In genomic region chr8:104022691-104023509, GRCm38 (mm10) we compare ENCODE assay signal across 8 mouse cellular contexts.
A peak's percentile ranks its signal among the peaks of the same experiment; 100 is the strongest.
DNase-seq lines count a peak whose midpoint lies in the region; ATAC-seq and TF ChIP-seq lines count a peak whose summit lies in the region.

No protein-coding gene starts in this region.

- no peak for TF ChIP-seq POLR2A in cerebellum, adult 2 months (IDR thresholded peaks at IDR 0.05; ENCODE audit: borderline replicate concordance, insufficient read depth, low read length)

- DNase-seq in kidney, postnatal 14 days: no peak
- peak; percentile 99 for DNase-seq in fibroblast of lung, adult 2 months (ENCODE audit: low read depth)
- peak; percentile 68 to 71 for DNase-seq in heart, postnatal 10 days
- peak; percentile 47 for DNase-seq in lung, postnatal 36 days
- DNase-seq in cerebellum, adult 2 months: no peak

- H3K27ac ChIP-seq in kidney, embryonic 16.5 days (ENCODE audit: low read length): peak overlapping the region; percentile 47
- no peak overlapping the region for H3K27ac ChIP-seq in intestine, embryonic 15.5 days
- H3K27ac ChIP-seq in midbrain, embryonic 16.5 days (ENCODE audit: low read length): no peak overlapping the region
- H3K27ac ChIP-seq in cerebellum, adult 2 months (ENCODE audit: insufficient read depth, low read length): no peak overlapping the region

- no peaks in the 10 kb centered on the region for H3K36me3 ChIP-seq in kidney, embryonic 16.5 days (ENCODE audit: insufficient read depth, low read length)
- H3K36me3 ChIP-seq in intestine, embryonic 15.5 days: no peaks in the 10 kb centered on the region
- H3K36me3 ChIP-seq in midbrain, embryonic 16.5 days (ENCODE audit: control insufficient read depth, insufficient read depth, low read length): no peaks in the 10 kb centered on the region

- 44% methylated on average over 9 of the region's 9 CpGs for WGBS in kidney, embryonic 16.5 days
- 56% methylated on average over 9 of the region's 9 CpGs for WGBS in intestine, embryonic 15.5 days
- WGBS in midbrain, embryonic 16.5 days: 73% methylated on average over 9 of the region's 9 CpGs
- WGBS in cerebellum, adult 2 months: 68% methylated on average over 9 of the region's 9 CpGs

- intact Hi-C loops in heart, postnatal 10 days (cut with DNase I): loop anchor here (10.0 kb wide), 2 partner anchors 278 to 338 kb away; no protein-coding TSS in a partner anchor

- ATAC-seq in kidney, embryonic 16.5 days (ENCODE audit: low FRiP score, low TSS enrichment): peak; percentile 40; the same call in 1 of the 2 replicates
- ATAC-seq in intestine, embryonic 15.5 days: no peak
- no peak for ATAC-seq in midbrain, embryonic 16.5 days

- H3K4me3 ChIP-seq in kidney, embryonic 16.5 days (ENCODE audit: low read length): no peak overlapping the region
- no peak overlapping the region for H3K4me3 ChIP-seq in intestine, embryonic 15.5 days (replicated peaks)
- H3K4me3 ChIP-seq in midbrain, embryonic 16.5 days (ENCODE audit: low read depth, low read length): no peak overlapping the region
- no peak overlapping the region for H3K4me3 ChIP-seq in cerebellum, adult 2 months (replicated peaks; ENCODE audit: insufficient read depth, low read depth, low read length)

- H3K4me1 ChIP-seq in kidney, embryonic 16.5 days (ENCODE audit: insufficient read depth, low read length): no peaks in the 10 kb centered on the region; the same call in 1 of the 2 replicates
- H3K4me1 ChIP-seq in intestine, embryonic 15.5 days (replicated peaks): 0 out of 2 replicates have a peak, but pooled peaks cover 4% of the 10 kb centered on the region
- no peaks in the 10 kb centered on the region for H3K4me1 ChIP-seq in midbrain, embryonic 16.5 days (ENCODE audit: control insufficient read depth, insufficient read depth, low read length)
- no peaks in the 10 kb centered on the region for H3K4me1 ChIP-seq in cerebellum, adult 2 months (ENCODE audit: control insufficient read depth, insufficient read depth, low read length)

- H3K9me3 ChIP-seq in kidney, embryonic 16.5 days (ENCODE audit: low read length): no peaks in the 10 kb centered on the region
- H3K9me3 ChIP-seq in intestine, embryonic 15.5 days: no peaks in the 10 kb centered on the region
- H3K9me3 ChIP-seq in midbrain, embryonic 16.5 days (replicated peaks; ENCODE audit: control insufficient read depth, low read length, poor library complexity, severe bottlenecking): no peaks in the 10 kb centered on the region

- H3K9ac ChIP-seq in kidney, embryonic 16.5 days (replicated peaks; ENCODE audit: low read length): no peak overlapping the region
- no peak overlapping the region for H3K9ac ChIP-seq in intestine, embryonic 15.5 days
- no peak overlapping the region for H3K9ac ChIP-seq in midbrain, embryonic 16.5 days (ENCODE audit: low read depth, low read length)

- H3K4me2 ChIP-seq in kidney, embryonic 16.5 days (replicated peaks; ENCODE audit: low read depth, low read length): no peak overlapping the region
- H3K4me2 ChIP-seq in intestine, embryonic 15.5 days (replicated peaks): no peak overlapping the region
- no peak overlapping the region for H3K4me2 ChIP-seq in midbrain, embryonic 16.5 days (ENCODE audit: low read length)

- H3K27me3 ChIP-seq in kidney, embryonic 16.5 days (ENCODE audit: insufficient read depth, low read length): no peaks in the 10 kb centered on the region
- no peaks in the 10 kb centered on the region for H3K27me3 ChIP-seq in intestine, embryonic 15.5 days (replicated peaks)
- H3K27me3 ChIP-seq in midbrain, embryonic 16.5 days (ENCODE audit: control insufficient read depth, insufficient read depth, low read depth, low read length): no peaks in the 10 kb centered on the region
- no peaks in the 10 kb centered on the region for H3K27me3 ChIP-seq in cerebellum, adult 2 months (ENCODE audit: control insufficient read depth, insufficient read depth, low read length)

- no peak for TF ChIP-seq CTCF in cerebellum, adult 2 months (IDR thresholded peaks at IDR 0.05; ENCODE audit: borderline replicate concordance, insufficient read depth, low read depth, low read length)

Comparison
In these comparisons a context has a peak if more than half of its experiments do, and no peak if none do; other contexts are left out.
1. DNase-seq: peak in fibroblast of lung, adult 2 months (single experiment), heart, postnatal 10 days (2 of 2) and lung, postnatal 36 days (single experiment); none in kidney, postnatal 14 days (single experiment) and cerebellum, adult 2 months (0 of 2).